Mouse (Mus musculus) Muller cell, postnatal 12 days (primary cell): ENCODE data around the gene Mettl14.
"Not testable (repeated sequence)": the region's sequence is repeated elsewhere in the genome, so short reads cannot be mapped to it uniquely, and the experiment has no call there.

Experiments
- DNase-seq: peaks from one replicate; pipeline ENCODE4 v3.0.0-alpha.2; 2015; ENCODE audit errors: inconsistent ontology term

Gene Mettl14

GRCm38 (mm10) chr3:123385486-123386156, at the start of gene Mettl14:
Mettl14 (minus strand) TSS chr3:123386108.
- DNase-seq, result peak; percentile 94

- no peak for DNase-seq
Observed at GRCm38 (mm10) chr3:123433362-123433761, 47.5 kb upstream of the Mettl14 start.

- no peak for DNase-seq
Observed at GRCm38 (mm10) chr3:123431951-123432674, 46.2 kb upstream of the Mettl14 start.

DNA sequence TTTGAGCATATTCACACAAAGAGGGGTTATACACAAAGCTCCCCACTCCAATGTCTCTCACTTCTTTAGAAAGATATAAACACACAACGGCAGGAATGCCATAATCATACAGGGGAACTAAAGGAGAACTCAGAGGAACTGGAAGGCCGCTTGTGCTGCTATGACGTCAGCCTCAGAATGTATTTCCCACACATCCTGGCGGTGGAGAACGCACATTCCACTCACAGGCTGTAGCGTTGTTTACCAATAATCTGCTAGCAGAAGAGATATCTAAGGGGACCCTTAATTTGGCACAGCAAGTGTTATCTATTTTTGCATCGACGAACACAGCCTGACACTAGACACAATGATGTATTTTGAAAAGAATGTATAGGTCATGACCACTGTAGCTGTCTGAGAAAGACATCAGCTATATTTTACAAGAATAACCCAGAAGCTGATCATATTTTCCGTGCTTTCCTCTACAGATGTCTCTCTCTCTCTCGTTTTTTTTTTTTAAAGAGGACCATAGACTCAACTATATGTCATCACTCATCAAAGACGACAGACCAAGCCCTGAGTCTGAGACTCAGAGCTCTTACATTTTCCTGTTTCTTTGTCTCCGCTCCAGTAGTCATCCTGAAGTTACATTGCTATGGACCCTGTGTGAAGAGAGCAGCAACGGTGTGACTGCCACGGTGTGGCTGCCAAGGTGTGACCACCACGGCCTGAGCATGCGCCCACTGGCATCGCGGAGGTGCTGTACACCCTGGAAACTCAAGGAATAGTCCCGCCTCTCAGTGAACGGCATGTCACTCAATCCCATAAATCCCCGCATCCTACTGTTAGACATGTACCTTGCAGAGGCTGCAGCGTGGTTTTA, 43.9 kb upstream of the Mettl14 start:
- no peak for DNase-seq

- DNase-seq, result no peak
Observed at GRCm38 (mm10) chr3:123428005-123428404, 42.1 kb upstream of the Mettl14 start.

GRCm38 (mm10) chr3:123425647-123426046, 39.7 kb upstream of the Mettl14 start:
- no peak for DNase-seq

- no peak for DNase-seq
Observed at GRCm38 (mm10) chr3:123413173-123413572, 27.3 kb upstream of the Mettl14 start.

GRCm38 (mm10) chr3:123411821-123412578, 26.1 kb upstream of the Mettl14 start:
- no peak for DNase-seq

GRCm38 (mm10) chr3:123404945-123405344, 19.0 kb upstream of the Mettl14 start:
- no peak for DNase-seq

- DNase-seq, result no peak
Observed at GRCm38 (mm10) chr3:123397562-123398481, 11.9 kb upstream of the Mettl14 start.

DNA sequence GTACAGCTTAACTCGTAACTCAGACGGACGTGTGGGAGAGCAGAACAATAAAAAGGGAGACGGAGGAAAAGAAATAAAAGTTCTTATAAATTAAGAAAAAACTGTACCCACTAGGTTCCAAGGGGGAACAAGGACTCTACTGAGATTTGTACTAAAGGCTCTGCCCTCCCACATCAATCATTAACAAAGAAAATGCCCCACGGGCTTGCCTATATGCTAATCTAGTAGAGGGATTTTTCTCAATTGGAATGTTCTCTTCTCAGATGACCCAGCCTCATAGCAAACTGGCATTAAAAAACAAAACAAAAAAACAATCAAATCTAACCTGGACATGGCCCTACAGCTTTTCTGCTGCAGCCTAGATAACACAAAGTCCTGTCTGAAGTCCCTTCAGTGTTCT, 9.7 kb upstream of the Mettl14 start:
- no peak for DNase-seq

DNA sequence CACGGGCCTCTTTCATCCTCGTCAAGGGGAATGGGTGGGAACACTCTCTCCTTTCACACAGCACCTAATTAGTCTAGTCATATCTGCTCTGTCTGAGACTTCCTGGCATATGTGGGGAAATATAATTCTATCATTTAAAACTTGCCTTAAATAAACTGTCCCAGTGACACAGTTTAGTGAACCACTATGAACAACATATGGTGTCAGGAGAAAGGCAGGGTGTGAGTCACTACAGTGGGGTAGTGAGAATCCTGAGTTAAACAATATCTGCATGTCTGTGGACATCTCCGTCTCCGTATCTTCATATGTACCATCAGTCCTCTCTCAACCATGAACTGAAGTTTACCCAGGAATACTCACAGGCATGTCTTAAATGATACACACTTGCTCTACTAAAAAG, 5.3 kb upstream of the Mettl14 start:
- no peak for DNase-seq

GRCm38 (mm10) chr3:123386157-123386780, 361 bp upstream of the Mettl14 start:
- DNase-seq, result not testable (repeated sequence)

GRCm38 (mm10) chr3:123385118-123385485, 806 bp downstream of the Mettl14 start:
- no peak for DNase-seq

GRCm38 (mm10) chr3:123384435-123384834, 1.5 kb downstream of the Mettl14 start:
- no peak for DNase-seq

DNA sequence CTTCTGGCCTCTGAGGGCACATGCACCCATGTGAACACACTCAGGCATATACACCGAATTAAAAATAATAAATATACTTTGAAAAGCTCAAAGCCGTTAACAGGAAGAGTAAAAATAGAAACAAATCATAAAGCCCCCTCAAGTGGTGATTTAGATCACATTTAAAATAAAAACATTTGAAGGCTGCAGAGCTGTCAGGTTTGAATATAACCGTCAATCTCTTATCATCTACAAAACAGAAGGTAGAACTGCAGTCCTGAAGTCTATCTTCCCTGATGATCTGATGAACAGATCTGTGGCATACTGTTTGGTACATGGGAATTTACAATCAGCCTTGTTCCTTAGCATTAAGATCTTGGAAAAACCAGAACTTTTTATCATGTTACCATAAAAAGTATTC, 9.3 kb downstream of the Mettl14 start:
- DNase-seq, result no peak

GRCm38 (mm10) chr3:123371766-123372535, 14.0 kb downstream of the Mettl14 start:
- DNase-seq, result peak; percentile 51

DNA sequence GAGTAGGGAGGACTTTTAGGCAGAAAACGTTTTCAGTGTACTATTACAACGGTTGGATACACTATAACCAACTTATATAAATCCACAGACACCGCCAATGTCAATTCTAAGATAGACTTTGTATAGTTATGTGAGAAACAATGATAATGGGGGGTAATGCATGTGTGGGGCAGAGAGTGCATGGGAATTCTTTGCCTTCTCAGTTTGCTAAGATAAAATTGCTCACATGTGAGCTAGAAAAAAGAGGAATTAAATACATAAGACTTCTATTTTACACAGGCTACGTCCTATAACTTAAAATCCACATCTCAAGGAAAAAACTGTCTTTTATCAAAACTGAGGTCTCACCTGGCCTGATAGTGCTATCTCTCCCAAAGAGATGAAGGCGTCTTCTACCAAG, 15.0 kb downstream of the Mettl14 start:
- no peak for DNase-seq

DNA sequence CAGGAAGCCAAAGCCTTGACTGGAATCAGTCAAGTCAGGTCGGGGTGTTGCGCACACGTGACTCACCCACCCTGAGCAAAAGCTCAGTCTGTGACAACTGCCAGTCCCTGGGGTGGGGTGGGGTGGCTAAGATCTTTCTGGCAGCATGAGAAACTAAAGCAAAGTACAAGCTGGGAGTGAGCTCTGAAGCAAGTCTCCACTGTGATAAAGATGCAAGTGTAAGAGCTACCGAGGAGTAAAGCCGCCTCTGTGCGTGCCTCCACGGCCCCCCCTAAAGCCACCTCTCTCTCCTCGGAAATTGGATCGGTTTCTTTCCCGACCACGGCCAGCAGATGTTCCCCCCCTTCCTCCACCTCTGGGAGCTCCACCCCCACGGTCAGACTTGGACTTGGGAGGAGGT, 16.7 kb downstream of the Mettl14 start:
- no peak for DNase-seq
